Mouse (Mus musculus) forebrain, embryonic 13.5 days (tissue): Measurements from ENCODE around the gene Sim2. TPM values are rescaled to one million over a fixed set of nuclear protein-coding genes. Genes with fewer than 3 reads are reported as not detected.

Source experiments
- microRNA-seq: library from miRNA; unstranded; fragments of <30 nt; microRNA quantifications from one replicate; pipeline ENCODE4, GENCODE M21; 2016
- polyA plus RNA-seq: library from polyadenylated mRNA; unstranded; fragments of >200 nt; fragmentation: Nextera tagmentation; extraction: Ambion mirVana; gene quantifications from 2 replicates; pipeline ENCODE4 v1.2.1, GENCODE M21; 2015

The Sim2 gene
- polyA plus RNA-seq, 1 experiment from 2014 or later: 0.12 TPM

Small RNA genes within 50 kb of the gene (microRNA-seq; reads per million reads assigned to microRNA genes)
- gene Gm23062: not detected

Other genes starting within 250 kb of the Sim2 start
- 70.0 and 74.4 TPM in 2 replicates for gene Chaf1b, start 201.0 kb upstream of the Sim2 start, polyA plus RNA-seq
- 0.39 TPM in 1 of 2 replicates, not detected in the other for gene Cldn14, start 76.1 kb upstream of the Sim2 start, polyA plus RNA-seq
- gene Hlcs, start 228.6 kb downstream of the Sim2 start, polyA plus RNA-seq: 9.0 and 9.8 TPM in 2 replicates
- gene Ripply3, start 243.5 kb downstream of the Sim2 start, polyA plus RNA-seq: 2.1 and 2.8 TPM in 2 replicates